Mouse (Mus musculus) 3T3-L1 (cell line): ENCODE results near the gene Maml2.

Experiments used
- DNase-seq: peaks from one replicate; pipeline ENCODE4 v3.0.0-alpha.2; 2015; ENCODE audit warnings: low read depth, low spot score

Gene Maml2

GRCm38 (mm10) chr9:13563475-13564414 is 266.0 kb downstream of the Maml2 start:
- peak; percentile 68 for DNase-seq

GRCm38 (mm10) chr9:13565343-13566019 is 267.7 kb downstream of the Maml2 start:
- DNase-seq, result no peak

- DNase-seq, result no peak
These were observed 268.6 kb downstream of the Maml2 start for GRCm38 (mm10) chr9:13566154-13566885.

GRCm38 (mm10) chr9:13569023-13569422 is 271.3 kb downstream of the Maml2 start:
- peak; percentile 48 for DNase-seq

GRCm38 (mm10) chr9:13572847-13573246 is 275.1 kb downstream of the Maml2 start:
- no peak for DNase-seq

- DNase-seq, result peak; percentile 39
These were observed 276.3 kb downstream of the Maml2 start for GRCm38 (mm10) chr9:13574059-13574458.

- no peak for DNase-seq
These were observed 277.2 kb downstream of the Maml2 start for GRCm38 (mm10) chr9:13574913-13575312.

- no peak for DNase-seq
These were observed 279.4 kb downstream of the Maml2 start for GRCm38 (mm10) chr9:13577150-13577549.

- DNase-seq, result no peak
These were observed 283.4 kb downstream of the Maml2 start for GRCm38 (mm10) chr9:13581184-13581583.

- DNase-seq, result no peak
These were observed 286.2 kb downstream of the Maml2 start for GRCm38 (mm10) chr9:13583952-13584351.

- no peak for DNase-seq
These were observed 286.7 kb downstream of the Maml2 start for GRCm38 (mm10) chr9:13584435-13584834.

GRCm38 (mm10) chr9:13587085-13587933 is 289.6 kb downstream of the Maml2 start:
- DNase-seq, result no peak

- no peak for DNase-seq
These were observed 291.0 kb downstream of the Maml2 start for GRCm38 (mm10) chr9:13588786-13589185.

GRCm38 (mm10) chr9:13592701-13593100 is 294.9 kb downstream of the Maml2 start:
- DNase-seq, result no peak

- DNase-seq, result no peak
These were observed 300.0 kb downstream of the Maml2 start for GRCm38 (mm10) chr9:13597736-13598135.

GRCm38 (mm10) chr9:13598596-13599333 is 301.0 kb downstream of the Maml2 start:
- DNase-seq, result no peak

- no peak for DNase-seq
These were observed 301.5 kb downstream of the Maml2 start for GRCm38 (mm10) chr9:13599334-13599614.

- DNase-seq, result no peak
These were observed 302.0 kb downstream of the Maml2 start for GRCm38 (mm10) chr9:13599800-13600199.

GRCm38 (mm10) chr9:13601729-13602128 is 304.0 kb downstream of the Maml2 start:
- no peak for DNase-seq

- peak; percentile 48 for DNase-seq
These were observed 305.9 kb downstream of the Maml2 start for GRCm38 (mm10) chr9:13603533-13604143.
